Mouse (Mus musculus): ENCODE results near the gene St6gal1. TPM values are rescaled to one million over a fixed set of nuclear protein-coding genes. Genes with fewer than 3 reads are reported as not detected.

Gene St6gal1
- polyA plus RNA-seq, 1 experiment from 2014 or later = 22.4 TPM

- H3K27me3 ChIP-seq (replicated peaks; ENCODE audit: control insufficient read depth, insufficient read depth, low read length) = no peaks in the 10 kb centered on the region
- H3K4me1 ChIP-seq (replicated peaks; ENCODE audit: control insufficient read depth, insufficient read depth, low read length) = peaks cover 18% of the 10 kb centered on the region
- H3K27ac ChIP-seq (ENCODE audit: low read depth) = no peak overlapping the region
- 45% methylated on average over 2 of the region's 2 CpGs for WGBS
- 0 out of 2 replicates have a peak, but pooled peaks have one; percentile 26 for ATAC-seq (replicated peaks; ENCODE audit: low FRiP score, low TSS enrichment, low read depth)
- no peaks in the 10 kb centered on the region for H3K36me3 ChIP-seq (ENCODE audit: control insufficient read depth, insufficient read depth, low read length)
- H3K4me2 ChIP-seq (ENCODE audit: low read length) = peak overlapping the region; percentile 11; the same call in 1 of the 2 replicates
- H3K9ac ChIP-seq (ENCODE audit: low read length) = no peak overlapping the region
- no peaks in the 10 kb centered on the region for H3K9me3 ChIP-seq (ENCODE audit: control insufficient read depth, low read length)
- H3K4me3 ChIP-seq (ENCODE audit: low read depth, low read length) = no peak overlapping the region
- no peak for DNase-seq (ENCODE audit: low spot score)
Observed at GRCm38 (mm10) chr16:23251445-23251773, 26.9 kb downstream of the St6gal1 start.

- peaks cover 21% of the 10 kb centered on the region for H3K4me1 ChIP-seq (replicated peaks; ENCODE audit: control insufficient read depth, insufficient read depth, low read length)
- H3K27ac ChIP-seq (ENCODE audit: low read depth) = no peak overlapping the region
- DNase-seq (ENCODE audit: low spot score) (no peak), ATAC-seq (replicated peaks; ENCODE audit: low FRiP score, low TSS enrichment, low read depth) (no peak)
- no peaks in the 10 kb centered on the region for H3K36me3 ChIP-seq (ENCODE audit: control insufficient read depth, insufficient read depth, low read length)
- H3K9ac ChIP-seq (ENCODE audit: low read length) = no peak overlapping the region
- no peaks in the 10 kb centered on the region for H3K9me3 ChIP-seq (ENCODE audit: control insufficient read depth, low read length)
- H3K4me2 ChIP-seq (ENCODE audit: low read length) = no peak overlapping the region
- WGBS = 58% methylated on average over 6 of the region's 6 CpGs
- H3K27me3 ChIP-seq (replicated peaks; ENCODE audit: control insufficient read depth, insufficient read depth, low read length) = no peaks in the 10 kb centered on the region
- no peak overlapping the region for H3K4me3 ChIP-seq (ENCODE audit: low read depth, low read length)
Observed at GRCm38 (mm10) chr16:23253620-23254019, 29.1 kb downstream of the St6gal1 start.

- Histone ChIP-seq H3K9ac (ENCODE audit: low read length) (no peak overlapping the region), H3K36me3 (ENCODE audit: control insufficient read depth, insufficient read depth, low read length) (no peaks in the 10 kb centered on the region), H3K27me3 (replicated peaks; ENCODE audit: control insufficient read depth, insufficient read depth, low read length) (no peaks in the 10 kb centered on the region), H3K4me1 (replicated peaks; ENCODE audit: control insufficient read depth, insufficient read depth, low read length) (peaks cover 21% of the 10 kb centered on the region), H3K4me3 (ENCODE audit: low read depth, low read length) (no peak overlapping the region), H3K4me2 (ENCODE audit: low read length) (no peak overlapping the region), H3K9me3 (ENCODE audit: control insufficient read depth, low read length) (no peaks in the 10 kb centered on the region), H3K27ac (ENCODE audit: low read depth) (no peak overlapping the region)
- WGBS = 61% methylated on average over 1 of the region's 1 CpGs
- DNase-seq (ENCODE audit: low spot score) (no peak), ATAC-seq (replicated peaks; ENCODE audit: low FRiP score, low TSS enrichment, low read depth) (no peak)
Observed at GRCm38 (mm10) chr16:23254062-23254461, 29.5 kb downstream of the St6gal1 start.

- DNase-seq (ENCODE audit: low spot score) (no peak), ATAC-seq (replicated peaks; ENCODE audit: low FRiP score, low TSS enrichment, low read depth) (no peak)
- peaks cover 8% of the 10 kb centered on the region for H3K4me1 ChIP-seq (replicated peaks; ENCODE audit: control insufficient read depth, insufficient read depth, low read length)
- no peak overlapping the region for H3K4me2 ChIP-seq (ENCODE audit: low read length)
- no peak overlapping the region for H3K4me3 ChIP-seq (ENCODE audit: low read depth, low read length)
- WGBS = 64% methylated on average over 7 of the region's 7 CpGs
- H3K9me3 ChIP-seq (ENCODE audit: control insufficient read depth, low read length) = no peaks in the 10 kb centered on the region
- H3K36me3 ChIP-seq (ENCODE audit: control insufficient read depth, insufficient read depth, low read length) = no peaks in the 10 kb centered on the region
- no peak overlapping the region for H3K9ac ChIP-seq (ENCODE audit: low read length)
- H3K27ac ChIP-seq (ENCODE audit: low read depth) = no peak overlapping the region
- no peaks in the 10 kb centered on the region for H3K27me3 ChIP-seq (replicated peaks; ENCODE audit: control insufficient read depth, insufficient read depth, low read length)
Observed at GRCm38 (mm10) chr16:23256638-23257037, 32.1 kb downstream of the St6gal1 start.

GRCm38 (mm10) chr16:23258429-23258822 is 33.9 kb downstream of the St6gal1 start:
- no peaks in the 10 kb centered on the region for H3K27me3 ChIP-seq (replicated peaks; ENCODE audit: control insufficient read depth, insufficient read depth, low read length)
- 0 out of 2 replicates have a peak, but pooled peaks have one; percentile 38 for ATAC-seq (replicated peaks; ENCODE audit: low FRiP score, low TSS enrichment, low read depth)
- no peak overlapping the region for H3K4me2 ChIP-seq (ENCODE audit: low read length)
- no peaks in the 10 kb centered on the region for H3K9me3 ChIP-seq (ENCODE audit: control insufficient read depth, low read length)
- H3K36me3 ChIP-seq (ENCODE audit: control insufficient read depth, insufficient read depth, low read length) = no peaks in the 10 kb centered on the region
- H3K4me1 ChIP-seq (replicated peaks; ENCODE audit: control insufficient read depth, insufficient read depth, low read length) = peaks cover 11% of the 10 kb centered on the region
- no peak for DNase-seq (ENCODE audit: low spot score)
- H3K27ac ChIP-seq (ENCODE audit: low read depth) = peak overlapping the region; percentile 25; the same call in 1 of the 2 replicates
- H3K9ac ChIP-seq (ENCODE audit: low read length) = no peak overlapping the region
- no peak overlapping the region for H3K4me3 ChIP-seq (ENCODE audit: low read depth, low read length)
- 29% methylated on average over 7 of the region's 7 CpGs for WGBS

GRCm38 (mm10) chr16:23258823-23259457 is 34.4 kb downstream of the St6gal1 start:
- H3K9ac ChIP-seq (ENCODE audit: low read length) = no peak overlapping the region
- peak; percentile 48 for ATAC-seq (replicated peaks; ENCODE audit: low FRiP score, low TSS enrichment, low read depth)
- no peaks in the 10 kb centered on the region for H3K9me3 ChIP-seq (ENCODE audit: control insufficient read depth, low read length)
- 27% methylated on average over 4 of the region's 4 CpGs for WGBS
- DNase-seq (ENCODE audit: low spot score) = no peak
- peak overlapping the region; percentile 25; the same call in 1 of the 2 replicates for H3K27ac ChIP-seq (ENCODE audit: low read depth)
- H3K27me3 ChIP-seq (replicated peaks; ENCODE audit: control insufficient read depth, insufficient read depth, low read length) = no peaks in the 10 kb centered on the region
- H3K4me3 ChIP-seq (ENCODE audit: low read depth, low read length) = no peak overlapping the region
- H3K4me2 ChIP-seq (ENCODE audit: low read length) = no peak overlapping the region
- peaks cover 11% of the 10 kb centered on the region for H3K4me1 ChIP-seq (replicated peaks; ENCODE audit: control insufficient read depth, insufficient read depth, low read length)
- H3K36me3 ChIP-seq (ENCODE audit: control insufficient read depth, insufficient read depth, low read length) = no peaks in the 10 kb centered on the region

- no peaks in the 10 kb centered on the region for H3K9me3 ChIP-seq (ENCODE audit: control insufficient read depth, low read length)
- no peak for DNase-seq (ENCODE audit: low spot score)
- ATAC-seq (replicated peaks; ENCODE audit: low FRiP score, low TSS enrichment, low read depth) = no peak
- H3K9ac ChIP-seq (ENCODE audit: low read length) = no peak overlapping the region
- H3K36me3 ChIP-seq (ENCODE audit: control insufficient read depth, insufficient read depth, low read length) = no peaks in the 10 kb centered on the region
- H3K4me3 ChIP-seq (ENCODE audit: low read depth, low read length) = no peak overlapping the region
- no peaks in the 10 kb centered on the region for H3K27me3 ChIP-seq (replicated peaks; ENCODE audit: control insufficient read depth, insufficient read depth, low read length)
- H3K4me2 ChIP-seq (ENCODE audit: low read length) = no peak overlapping the region
- H3K4me1 ChIP-seq (replicated peaks; ENCODE audit: control insufficient read depth, insufficient read depth, low read length) = peaks cover 11% of the 10 kb centered on the region
- WGBS = 58% methylated on average over 3 of the region's 3 CpGs
- H3K27ac ChIP-seq (ENCODE audit: low read depth) = no peak overlapping the region
Observed at GRCm38 (mm10) chr16:23259580-23259979, 35.0 kb downstream of the St6gal1 start.

- no peak overlapping the region for H3K9ac ChIP-seq (ENCODE audit: low read length)
- H3K36me3 ChIP-seq (ENCODE audit: control insufficient read depth, insufficient read depth, low read length) = no peaks in the 10 kb centered on the region
- H3K4me2 ChIP-seq (ENCODE audit: low read length) = no peak overlapping the region
- H3K9me3 ChIP-seq (ENCODE audit: control insufficient read depth, low read length) = no peaks in the 10 kb centered on the region
- H3K4me3 ChIP-seq (ENCODE audit: low read depth, low read length) = no peak overlapping the region
- no peak for DNase-seq (ENCODE audit: low spot score)
- 10% methylated on average over 6 of the region's 10 CpGs for WGBS
- peaks cover 7% of the 10 kb centered on the region for H3K4me1 ChIP-seq (replicated peaks; ENCODE audit: control insufficient read depth, insufficient read depth, low read length)
- peak; percentile 61; the same call in 1 of the 2 replicates for ATAC-seq (replicated peaks; ENCODE audit: low FRiP score, low TSS enrichment, low read depth)
- H3K27me3 ChIP-seq (replicated peaks; ENCODE audit: control insufficient read depth, insufficient read depth, low read length) = no peaks in the 10 kb centered on the region
- H3K27ac ChIP-seq (ENCODE audit: low read depth) = peak overlapping the region; percentile 14; the same call in 1 of the 2 replicates
Observed at GRCm38 (mm10) chr16:23262131-23262768, 37.7 kb downstream of the St6gal1 start.

- H3K4me3 ChIP-seq (ENCODE audit: low read depth, low read length) = no peak overlapping the region
- no peak overlapping the region for H3K4me2 ChIP-seq (ENCODE audit: low read length)
- no peaks in the 10 kb centered on the region for H3K27me3 ChIP-seq (replicated peaks; ENCODE audit: control insufficient read depth, insufficient read depth, low read length)
- H3K27ac ChIP-seq (ENCODE audit: low read depth) = no peak overlapping the region
- ATAC-seq (replicated peaks; ENCODE audit: low FRiP score, low TSS enrichment, low read depth) (no peak), DNase-seq (ENCODE audit: low spot score) (no peak)
- H3K4me1 ChIP-seq (replicated peaks; ENCODE audit: control insufficient read depth, insufficient read depth, low read length) = peaks cover 7% of the 10 kb centered on the region
- 48% methylated on average over 5 of the region's 5 CpGs for WGBS
- no peak overlapping the region for H3K9ac ChIP-seq (ENCODE audit: low read length)
- no peaks in the 10 kb centered on the region for H3K36me3 ChIP-seq (ENCODE audit: control insufficient read depth, insufficient read depth, low read length)
- no peaks in the 10 kb centered on the region for H3K9me3 ChIP-seq (ENCODE audit: control insufficient read depth, low read length)
Observed at GRCm38 (mm10) chr16:23262846-23263245, 38.3 kb downstream of the St6gal1 start.
